Mouse (Mus musculus) T-helper 1 cell (primary cell): ENCODE results near the gene Abhd14a.

Experiments
- in situ Hi-C: fragments of 300-600 bp; cut with MboI, MseI; formaldehyde crosslinking; loops from one replicate; pipeline ENCODE4 v1.15.1; 2025; ENCODE audit warnings: high pct_unique_total_duplicates

Gene Abhd14a

DNA sequence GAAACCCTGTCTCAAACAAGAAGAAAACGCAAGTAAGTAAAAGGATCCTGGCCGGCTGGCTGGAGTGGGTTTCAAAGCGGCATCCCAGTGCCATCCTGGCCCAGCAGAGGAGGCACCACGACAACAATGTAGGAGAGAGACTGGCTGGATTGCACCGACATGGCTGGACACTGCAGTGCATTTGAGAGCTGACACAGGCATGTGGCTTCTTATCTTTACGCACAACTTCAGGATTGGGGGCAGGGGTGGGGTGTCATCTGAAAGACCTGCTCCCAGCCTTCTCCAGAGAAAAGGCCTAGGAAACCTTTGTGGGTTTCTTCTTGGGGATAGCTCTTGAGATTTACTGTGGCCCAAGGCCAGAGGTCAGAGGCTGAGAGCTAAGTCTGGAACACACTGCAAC is 35.7 kb downstream of the Abhd14a start:
- in situ Hi-C loops: loop anchor here (25.0 kb wide), 1 partner anchor 749 kb away; no protein-coding TSS in a partner anchor

DNA sequence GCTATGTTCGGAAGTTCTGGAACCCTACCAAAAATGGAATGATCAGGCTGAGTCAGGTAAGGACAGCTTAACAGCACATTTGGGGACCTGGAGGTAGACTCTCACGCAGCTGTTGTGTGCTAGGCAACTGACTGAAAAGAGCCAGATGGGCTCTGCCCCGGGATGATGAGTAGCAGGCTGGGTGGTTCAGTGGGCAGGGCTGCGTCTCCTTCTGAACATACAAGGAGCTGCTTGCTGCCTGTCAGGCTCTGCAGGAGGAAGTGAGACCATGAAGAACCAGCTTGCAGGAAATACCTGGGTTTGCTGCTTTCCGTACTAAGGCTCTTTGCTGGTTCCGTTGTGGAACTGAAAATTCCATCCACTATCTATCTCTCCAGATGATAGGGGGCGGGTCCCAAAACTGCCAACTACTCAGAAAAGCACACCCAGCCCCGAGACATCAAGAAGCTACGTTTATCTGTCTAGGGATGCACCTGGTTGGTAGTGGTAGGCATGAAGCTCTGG is 36.3 kb downstream of the Abhd14a start:
- in situ Hi-C loops: loop anchor here (25.0 kb wide), 1 partner anchor 749 kb away; no protein-coding TSS in a partner anchor

DNA sequence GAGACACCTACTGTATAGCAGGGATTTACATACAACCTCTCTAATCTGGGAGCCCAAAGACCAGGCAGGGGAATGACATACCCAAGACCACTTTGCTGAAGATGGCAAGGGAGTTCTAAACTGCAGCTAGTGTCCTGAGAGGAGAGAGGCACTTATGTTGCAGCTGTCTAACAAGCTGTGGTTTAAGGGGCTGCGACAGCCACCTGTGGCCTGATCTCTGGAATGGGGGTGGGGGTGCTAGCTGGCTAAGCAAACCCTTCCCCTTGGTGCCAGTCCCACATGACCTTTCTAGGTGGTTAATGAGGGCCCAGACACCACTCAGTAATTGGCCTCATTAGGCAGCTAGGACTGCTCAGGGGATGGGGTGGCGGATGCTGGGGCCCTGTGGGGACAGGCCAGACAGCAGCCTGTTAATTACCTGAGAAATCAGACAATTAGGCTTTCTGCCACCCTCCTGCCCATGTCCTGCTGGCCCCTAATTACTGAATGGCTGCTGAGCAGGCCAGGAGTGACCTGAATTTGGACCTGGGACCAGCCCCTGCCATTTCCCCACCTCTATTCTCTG is 37.3 kb downstream of the Abhd14a start:
- in situ Hi-C loops: loop anchor here (25.0 kb wide), 1 partner anchor 748 kb away; no protein-coding TSS in a partner anchor

DNA sequence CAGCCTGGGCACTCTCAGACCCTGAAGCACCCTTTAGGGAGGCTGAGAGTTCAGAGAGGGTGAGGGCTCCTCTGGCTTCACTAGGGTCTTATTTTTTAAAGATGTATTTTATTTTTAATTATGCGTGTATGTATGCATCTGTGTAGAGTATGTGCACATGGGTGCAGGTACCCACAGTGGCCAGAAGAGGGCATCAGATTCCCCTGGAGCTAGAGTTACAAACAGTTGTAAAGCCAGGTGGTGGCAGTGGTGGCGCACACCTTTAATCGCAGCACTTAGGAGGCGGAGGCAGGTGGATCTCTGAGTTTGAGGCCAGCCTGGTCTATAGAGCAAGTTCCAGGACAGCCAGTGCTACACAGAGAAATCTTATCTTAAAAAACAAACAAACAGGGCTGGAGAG is 38.4 kb downstream of the Abhd14a start:
- in situ Hi-C loops: loop anchor here (25.0 kb wide), 1 partner anchor 747 kb away; no protein-coding TSS in a partner anchor

DNA sequence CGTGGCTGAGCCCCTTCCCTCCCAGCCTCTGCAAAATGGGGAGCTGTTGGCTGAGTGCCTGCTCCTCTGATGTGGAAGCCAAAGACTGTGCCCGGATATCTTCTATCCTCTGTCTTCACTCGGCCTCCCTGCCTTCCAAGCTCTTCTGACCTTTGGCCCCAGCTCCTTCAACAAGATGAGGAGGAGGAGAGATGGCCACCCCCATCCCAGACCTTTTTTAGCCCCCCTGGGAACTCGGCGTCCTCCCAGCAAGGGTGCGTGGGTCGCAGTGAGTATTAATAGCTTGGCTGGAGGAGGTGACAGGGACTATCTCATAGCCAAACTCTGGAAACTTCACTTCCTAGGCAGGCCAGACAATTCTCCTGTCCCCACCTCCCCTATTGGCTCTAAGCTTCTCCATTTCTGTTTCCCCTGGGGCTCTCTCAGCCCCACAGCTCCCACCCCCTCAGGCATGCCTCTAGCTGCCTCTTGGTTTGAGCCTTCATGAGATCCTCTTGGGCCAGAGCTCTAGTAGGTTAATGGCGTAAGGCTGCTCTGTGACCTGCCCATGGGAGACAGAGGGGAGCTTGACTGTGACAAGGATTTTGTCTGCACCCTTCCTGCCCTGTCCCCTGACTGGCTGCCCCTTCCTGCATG is 40.9 kb downstream of the Abhd14a start:
- in situ Hi-C loops: loop anchor here (25.0 kb wide), 1 partner anchor 744 kb away; no protein-coding TSS in a partner anchor

DNA sequence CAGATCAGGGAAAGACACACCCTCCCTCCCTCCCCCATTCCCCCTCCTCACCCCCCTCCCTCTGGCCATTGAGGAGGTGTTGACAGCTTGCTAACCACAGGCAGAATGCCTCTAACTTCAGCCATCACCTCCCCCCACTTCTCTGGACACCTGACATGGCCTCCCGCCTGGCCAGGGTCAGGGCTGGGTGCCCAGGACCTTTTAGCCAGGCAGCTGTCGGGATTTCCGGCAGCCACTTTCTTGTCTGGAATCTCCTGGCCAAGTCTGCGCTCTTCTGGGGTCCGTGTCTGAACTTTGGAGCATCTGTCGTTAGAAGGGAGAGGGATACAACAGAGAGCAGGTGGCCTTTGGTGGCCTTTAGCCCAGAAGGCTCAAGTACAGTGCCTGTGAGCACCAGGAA is 42.2 kb downstream of the Abhd14a start:
- in situ Hi-C loops: loop anchor here (25.0 kb wide), 1 partner anchor 743 kb away; no protein-coding TSS in a partner anchor

DNA sequence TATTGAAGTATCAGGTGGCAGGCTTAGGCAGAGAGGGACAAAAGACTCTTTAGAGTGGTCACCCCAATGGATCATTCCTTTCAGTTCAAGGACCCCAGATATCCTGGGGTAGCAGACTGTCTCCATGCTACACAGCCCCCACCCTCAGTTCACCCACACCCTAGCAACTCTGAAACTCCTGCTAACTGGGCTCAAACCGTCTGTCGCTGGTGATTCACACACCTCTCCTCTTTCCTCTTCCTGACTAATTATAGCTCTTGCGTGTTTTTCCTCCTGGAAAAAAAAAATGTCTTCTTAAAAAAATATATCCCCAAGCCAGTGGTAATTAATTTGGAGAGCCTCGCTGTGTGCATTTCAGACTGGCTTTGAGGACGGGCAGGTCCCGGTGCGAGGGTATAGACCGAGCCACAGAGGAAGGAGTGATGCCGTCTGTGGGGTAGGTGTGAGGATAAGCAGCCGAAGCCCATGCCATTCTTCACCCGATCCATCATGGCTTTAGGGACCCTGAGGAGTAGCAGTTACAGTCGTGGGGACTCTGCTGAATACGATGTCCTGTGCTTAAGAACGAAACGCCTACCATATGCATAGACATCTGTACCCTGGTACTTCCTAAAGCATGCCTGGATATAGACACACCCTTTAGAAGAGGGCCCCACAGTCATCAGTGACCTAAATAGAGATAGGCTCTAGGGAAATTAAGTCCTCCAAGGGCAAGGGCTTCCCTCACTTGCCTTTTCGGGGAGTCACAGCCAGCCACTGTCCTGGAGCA is 44.7 kb downstream of the Abhd14a start:
- in situ Hi-C loops: loop anchor here (25.0 kb wide), 1 partner anchor 740 kb away; no protein-coding TSS in a partner anchor

DNA sequence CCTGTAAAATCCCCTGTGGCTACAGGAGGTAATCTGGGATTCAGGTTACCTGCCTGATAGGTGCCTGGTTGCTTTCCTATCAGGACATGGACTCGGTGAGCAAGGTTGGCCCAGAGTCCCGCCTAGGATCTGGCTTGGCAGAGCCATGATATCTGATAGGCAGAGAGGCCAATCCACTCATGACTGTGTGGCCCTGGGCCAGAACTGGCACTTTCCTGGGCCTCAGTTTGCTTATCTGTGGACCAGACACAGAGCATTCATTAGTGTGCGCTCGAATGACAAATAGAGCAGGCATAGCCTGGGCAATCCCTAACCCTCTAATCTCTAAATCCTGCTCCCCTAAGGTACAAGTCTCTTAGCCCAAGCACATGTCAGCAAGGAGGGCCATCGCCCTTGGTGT is 45.3 kb downstream of the Abhd14a start:
- in situ Hi-C loops: loop anchor here (25.0 kb wide), 1 partner anchor 740 kb away; no protein-coding TSS in a partner anchor

DNA sequence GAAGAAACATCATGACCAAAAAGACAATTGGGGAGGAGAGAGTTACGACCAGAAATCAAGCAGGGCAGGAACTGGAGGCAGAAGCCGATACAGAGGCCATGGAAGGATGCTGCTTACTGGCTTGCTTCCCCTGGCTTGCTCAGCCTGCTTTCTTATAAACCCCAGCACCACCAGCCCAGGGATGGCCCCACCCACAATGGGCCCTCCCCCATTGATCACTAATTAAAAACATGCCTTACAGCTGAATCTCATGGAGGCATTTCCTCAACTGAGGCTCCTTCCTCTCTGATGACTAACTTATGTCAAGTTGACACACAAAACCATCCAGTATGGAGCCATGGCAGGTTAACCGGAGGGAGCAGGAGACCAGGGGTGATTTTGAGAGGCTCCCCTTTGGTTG is 47.7 kb downstream of the Abhd14a start:
- in situ Hi-C loops: loop anchor here (25.0 kb wide), 1 partner anchor 738 kb away; no protein-coding TSS in a partner anchor

DNA sequence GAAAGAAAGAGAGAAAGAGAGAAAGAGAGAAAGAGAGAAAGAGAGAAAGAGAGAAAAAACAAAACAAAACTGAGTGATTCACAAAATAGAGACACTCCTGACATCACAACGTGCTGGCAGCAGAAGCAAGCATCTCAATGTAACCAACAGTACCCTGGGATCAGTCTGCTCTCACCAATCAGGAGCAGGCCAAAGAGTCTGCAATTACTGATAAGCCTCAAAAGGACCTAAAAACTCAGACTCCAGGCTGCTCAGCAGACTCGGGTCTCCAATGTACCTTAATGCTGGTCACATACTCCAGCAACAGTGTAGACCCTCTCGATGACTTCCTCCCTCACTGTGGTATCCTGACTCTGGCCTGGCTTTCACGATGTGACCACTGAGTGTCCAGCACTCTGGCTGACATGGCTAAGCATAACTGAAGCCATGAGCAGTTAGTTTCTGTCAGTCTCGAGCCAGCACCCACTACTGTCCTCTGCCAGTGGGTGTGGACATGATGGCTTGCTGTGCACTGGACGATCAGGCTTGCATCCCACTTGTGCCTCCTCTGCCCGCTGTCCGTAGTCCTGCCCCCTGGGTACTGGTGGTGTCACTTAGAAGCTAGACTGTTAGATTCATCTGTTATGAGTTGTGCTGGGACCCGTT is 48.7 kb downstream of the Abhd14a start:
- in situ Hi-C loops: no loop called here

DNA sequence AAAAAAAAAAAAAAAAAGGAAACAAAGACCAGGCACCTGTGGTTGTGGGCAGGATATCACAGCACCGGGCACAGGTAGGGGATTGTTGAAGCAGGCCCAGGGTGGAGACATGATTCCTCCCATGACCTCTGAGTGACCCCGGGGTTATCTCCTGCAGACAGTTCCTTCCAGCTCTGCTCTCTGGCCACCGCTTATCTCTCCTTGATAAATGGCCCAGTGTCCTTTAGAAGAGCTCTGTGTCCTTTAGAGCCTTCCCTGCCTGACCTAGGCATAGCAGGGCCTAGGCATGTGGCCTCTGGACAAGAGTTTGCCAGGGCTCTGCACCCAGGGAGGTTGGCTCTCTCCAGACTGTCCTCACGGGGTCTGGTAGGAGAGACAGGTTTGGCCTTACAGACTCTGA is 49.7 kb downstream of the Abhd14a start:
- in situ Hi-C loops: no loop called here

DNA sequence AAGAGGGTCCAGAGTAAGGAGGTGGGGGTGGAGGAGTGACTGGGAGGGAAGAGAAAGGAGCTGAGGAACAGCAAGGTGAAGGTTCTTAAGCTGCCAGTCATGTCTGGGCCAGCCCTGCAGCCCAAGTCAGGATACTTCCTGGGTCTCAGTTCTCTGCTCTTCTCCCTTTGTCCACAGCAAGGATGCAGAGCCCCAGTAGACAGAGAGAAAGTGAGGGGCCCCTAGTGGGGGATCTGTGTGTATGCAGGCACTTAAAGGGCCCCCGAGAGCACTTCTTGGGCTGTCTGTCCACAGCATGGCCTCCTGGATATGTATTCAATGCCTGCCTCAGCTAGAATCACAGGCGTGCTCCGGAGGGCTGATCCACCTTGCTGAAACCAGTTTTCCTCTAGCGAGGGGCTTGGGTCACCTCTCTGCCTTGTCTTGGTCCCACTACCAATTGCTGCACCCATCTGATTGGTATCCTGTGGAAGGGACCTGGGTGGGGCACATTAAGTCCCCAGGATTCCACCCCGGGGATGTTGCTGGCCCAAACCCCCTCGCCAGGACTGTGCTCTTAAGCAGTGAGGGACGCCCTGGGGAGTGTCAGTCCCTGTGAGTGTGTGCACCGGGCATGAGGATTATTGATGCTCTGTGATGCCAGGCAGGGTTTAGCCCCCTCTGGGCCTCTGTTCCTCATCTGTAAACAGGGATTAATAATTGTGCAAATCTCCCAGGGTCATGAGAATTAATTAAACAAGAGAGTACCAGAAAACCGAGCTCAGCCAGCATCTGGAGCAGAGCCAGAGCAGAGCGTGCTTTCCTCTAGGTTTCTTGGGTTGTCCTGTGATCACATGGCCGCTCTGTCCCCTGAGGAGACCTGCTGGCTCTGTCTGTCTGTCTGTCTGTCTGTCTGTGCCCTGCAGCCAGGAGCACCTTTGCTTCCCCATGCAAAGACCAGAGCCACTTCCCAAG is 52.6 kb downstream of the Abhd14a start:
- in situ Hi-C loops: no loop called here

DNA sequence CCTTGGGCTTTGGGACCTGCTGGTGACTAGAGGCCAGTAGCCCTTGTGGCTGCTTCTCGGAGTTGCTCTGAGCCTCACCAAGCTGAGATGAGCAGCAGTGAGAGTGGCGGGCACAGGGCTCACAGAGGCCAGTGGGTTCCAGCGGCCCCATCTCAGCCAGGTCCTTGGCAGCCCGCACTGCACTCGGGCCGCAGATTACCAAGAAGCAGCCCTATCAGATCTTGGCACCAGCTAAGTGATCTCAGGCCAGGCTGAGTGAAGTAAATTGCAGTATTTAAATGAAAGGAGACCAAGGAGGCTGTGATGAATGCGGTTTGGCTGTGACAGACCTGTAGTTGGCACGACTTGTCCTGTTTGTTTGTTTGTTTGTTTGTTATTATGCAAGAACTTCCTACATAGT is 53.9 kb downstream of the Abhd14a start:
- in situ Hi-C loops: no loop called here

DNA sequence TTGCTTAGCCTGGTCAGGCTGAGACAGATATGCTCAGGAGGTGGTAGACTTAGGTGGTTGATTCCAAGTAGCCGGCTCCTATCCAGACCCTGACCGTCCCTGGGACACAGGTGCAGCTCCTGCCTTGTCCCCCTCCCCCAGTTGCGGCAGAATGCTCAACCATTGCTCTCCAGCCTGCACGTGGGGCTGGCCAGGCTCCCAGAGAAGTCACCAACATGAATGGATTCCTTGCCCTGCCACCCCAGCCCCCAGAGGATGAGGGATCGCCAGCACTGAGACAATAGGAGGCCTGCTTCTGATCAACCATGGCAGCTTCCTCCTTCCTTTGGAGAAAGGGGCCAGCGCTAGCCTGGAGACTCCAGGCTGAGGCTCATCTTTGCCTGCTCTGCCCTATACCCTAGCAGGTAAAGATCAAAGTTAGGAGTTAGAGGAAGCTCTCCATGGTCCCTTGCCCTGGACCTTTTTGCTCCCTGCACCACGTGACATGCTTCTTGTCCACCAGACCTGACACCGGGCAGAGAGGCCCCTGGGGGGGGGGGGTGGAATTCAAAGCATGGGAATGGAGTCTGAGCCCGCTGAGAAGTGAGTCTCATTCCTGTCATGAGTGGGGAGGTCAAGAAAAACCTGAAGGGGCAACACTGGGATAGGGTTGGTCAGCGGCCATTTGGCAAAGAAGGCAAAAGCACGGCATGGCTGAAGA is 54.5 kb downstream of the Abhd14a start:
- in situ Hi-C loops: no loop called here
